Mouse (Mus musculus) kidney, adult 8-10 months (tissue): ENCODE measurements at regions not wholly inside any gene's neighbourhood (a gene's known extent, or its start where the extent isn't known, plus 50 kb on each side); places are given as distances from the start of the nearest gene placed in this dataset.
"Not testable (repeated sequence)": the region's sequence is repeated elsewhere in the genome, so short reads cannot be mapped to it uniquely, and the experiment has no call there.

ENCODE experiments used
- DNase-seq, 2 experiments: peaks; one replicate each; pipeline ENCODE4 v3.0.0; 2022

DNA sequence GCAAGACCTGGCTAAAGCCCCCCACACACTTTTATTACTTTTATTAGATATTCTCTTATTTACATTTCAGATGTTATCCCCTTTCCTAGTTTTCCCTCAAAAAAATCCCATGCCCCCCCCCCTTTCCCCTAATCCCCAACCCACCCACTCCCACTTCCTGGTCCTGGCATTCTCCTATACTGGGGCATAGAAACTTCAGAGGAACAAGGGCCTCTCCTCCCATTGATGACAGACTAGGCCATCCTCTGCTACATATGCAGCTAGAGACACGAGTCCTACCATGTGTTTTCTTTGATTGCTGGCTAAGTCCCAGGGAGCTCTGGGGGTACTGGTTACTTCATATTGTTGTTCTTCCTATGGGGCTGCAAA lies 116.8 kb downstream of the Rfpl4b start:
- DNase-seq: not testable (repeated sequence)

DNA sequence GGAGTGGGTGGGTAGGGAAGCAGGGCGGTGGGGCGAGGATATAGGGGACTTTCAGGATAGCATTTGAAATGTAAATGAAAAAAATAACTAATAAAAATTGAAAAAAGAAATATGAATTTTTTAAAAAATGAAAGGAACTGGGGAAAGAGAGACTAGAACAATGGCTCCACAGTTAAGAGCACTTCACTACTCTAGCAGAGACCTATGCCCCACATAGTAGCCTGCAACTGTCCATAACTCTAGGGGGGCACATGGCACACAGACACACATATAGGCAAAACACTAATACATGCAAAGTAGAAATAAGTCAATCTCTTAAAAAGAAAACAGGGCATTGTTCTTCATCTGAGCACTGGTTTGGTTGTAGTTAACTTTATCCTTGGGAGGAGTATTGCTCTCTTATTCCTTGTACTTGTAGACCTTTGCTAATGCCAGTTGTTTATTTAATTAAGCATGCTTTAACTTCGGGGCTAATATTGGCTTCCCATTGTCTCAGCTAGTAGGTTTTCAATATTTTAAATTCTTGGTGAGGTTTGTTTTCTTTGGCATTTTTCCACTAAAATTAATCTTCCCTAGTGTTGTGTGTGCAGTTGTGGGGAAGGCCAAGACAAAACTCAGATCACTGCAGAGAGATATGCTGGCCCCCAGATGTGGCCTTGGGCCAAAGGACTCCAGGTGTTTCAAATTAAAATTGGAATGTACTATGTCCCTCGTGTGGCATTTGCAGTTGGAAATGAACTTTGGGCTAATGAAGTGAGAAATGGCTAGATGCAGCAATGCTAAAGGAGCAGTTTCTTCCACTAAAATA lies 117.4 kb downstream of the Rfpl4b start:
- DNase-seq: no peak

DNA sequence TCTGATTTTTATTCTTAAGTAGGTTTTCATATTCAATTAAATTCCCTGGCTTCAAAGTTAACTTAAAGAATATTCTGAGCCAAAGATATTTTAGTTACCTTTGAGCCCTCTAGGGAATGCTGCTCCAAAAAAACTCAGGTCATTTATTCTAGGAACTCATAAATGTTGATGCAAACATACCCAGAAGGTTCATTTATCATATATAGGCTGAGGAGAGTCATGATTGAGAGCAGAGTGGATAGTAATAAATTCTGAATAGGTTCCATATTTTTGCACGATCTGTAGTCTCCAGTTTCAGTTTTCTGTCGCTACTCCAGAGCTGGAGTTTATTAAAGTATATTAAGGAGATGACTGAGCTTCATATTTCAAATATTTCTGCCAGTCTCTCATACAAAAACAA lies 144.1 kb downstream of the Rfpl4b start:
- no peak for DNase-seq

DNA sequence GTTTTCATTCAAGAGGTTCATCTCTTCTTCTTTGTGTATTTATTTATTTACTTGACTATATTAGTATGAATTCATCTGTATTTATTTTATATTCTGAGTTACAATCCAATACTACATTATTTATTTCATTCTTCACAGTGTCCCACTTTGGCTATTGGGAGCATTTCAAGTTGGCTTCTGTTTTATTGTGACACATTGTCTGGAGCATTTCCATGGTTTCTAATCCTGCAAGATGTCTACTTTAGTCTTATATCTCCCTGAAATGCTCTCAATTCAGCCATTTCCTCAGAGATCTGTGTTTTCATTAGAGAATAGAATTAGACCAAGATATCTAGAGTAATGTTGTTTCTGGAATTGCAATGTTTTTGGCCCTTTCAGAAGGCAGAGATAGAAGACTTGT lies 153.0 kb downstream of the Rfpl4b start:
- DNase-seq: no peak

DNA sequence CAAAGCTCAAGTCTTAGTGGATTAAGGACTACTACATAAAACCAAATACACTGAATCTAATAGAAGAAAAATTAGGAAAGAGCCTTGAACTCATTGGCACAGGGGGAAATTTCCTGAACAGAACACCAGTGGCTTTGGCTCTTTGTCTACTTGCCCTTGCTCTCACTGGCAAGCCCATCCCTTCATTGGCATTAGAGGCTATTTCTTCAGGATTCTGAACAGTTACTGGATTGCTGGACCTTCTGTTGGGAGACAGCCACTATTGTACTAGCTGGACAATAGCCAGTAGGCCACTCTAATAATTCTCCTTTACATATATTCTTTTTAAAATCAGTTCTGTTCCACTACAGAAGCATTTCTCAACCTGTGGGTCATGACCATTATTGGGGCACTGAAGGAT lies 153.7 kb downstream of the Rfpl4b start:
- no peak for DNase-seq

DNA sequence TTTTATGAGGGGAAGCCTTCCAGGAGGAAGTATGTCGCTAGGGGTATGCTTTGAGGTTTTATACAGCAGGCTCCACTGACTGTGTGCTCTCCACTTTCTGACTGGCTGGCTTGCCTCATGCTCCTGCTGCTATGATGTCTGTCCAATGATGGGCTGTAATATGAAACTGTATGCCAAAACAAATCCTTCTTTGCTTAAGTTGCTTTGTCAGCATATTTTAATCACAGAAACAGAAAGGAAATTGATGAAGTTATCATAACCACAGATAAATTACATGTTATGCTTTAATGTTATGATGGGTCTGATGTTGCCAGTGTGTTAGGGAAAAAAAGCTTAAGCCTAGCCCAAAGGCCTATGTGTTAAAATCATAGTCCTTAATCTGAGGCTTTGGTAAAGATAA lies 185.9 kb downstream of the Rfpl4b start:
- no peak for DNase-seq

DNA sequence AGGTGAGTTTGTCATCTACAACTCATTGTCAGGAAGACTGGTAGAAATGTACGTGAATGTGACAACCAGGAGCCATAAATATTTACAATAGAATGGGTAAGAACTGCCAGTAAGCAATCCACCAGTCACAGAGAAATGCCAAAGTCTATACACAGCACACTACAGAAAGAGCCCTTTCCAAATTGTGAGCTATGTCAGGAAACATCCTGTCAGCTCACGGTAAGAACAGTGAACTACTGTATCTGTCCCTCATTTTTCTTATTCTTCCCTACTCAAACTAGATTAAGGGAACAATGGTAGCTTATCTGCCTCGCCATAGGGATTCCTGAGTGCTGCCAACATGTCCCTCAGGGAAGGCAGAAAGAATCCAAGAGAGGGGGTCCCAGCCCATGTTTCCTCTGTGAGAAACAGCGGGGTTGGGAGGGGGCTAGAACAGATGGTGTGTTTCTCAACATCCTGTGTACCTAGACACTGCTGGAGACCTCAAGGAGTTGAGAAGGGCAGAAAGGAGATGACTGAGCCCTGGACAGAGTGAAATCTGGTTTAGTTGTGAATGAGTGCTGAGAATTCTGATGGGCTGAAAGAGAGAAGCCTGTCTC lies 191.6 kb downstream of the Rfpl4b start:
- no peak for DNase-seq

DNA sequence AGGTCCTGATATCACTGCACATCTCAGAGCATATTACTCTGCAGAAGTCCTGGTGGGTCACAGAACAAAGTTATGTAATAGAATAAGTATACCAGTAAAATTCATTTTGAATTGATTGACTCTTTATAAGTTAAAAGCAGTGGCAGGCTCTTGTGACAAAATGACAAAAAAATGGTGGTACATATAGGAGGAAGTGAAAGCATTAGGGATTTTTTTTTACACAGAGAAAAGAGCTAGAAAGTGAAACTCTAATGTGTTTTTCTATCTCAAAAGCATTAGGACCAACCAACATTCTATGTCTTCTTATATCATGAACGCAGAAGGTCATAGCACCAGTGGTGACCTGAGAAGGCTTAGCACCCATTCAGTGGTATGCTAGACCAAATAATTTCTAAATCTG lies 198.2 kb downstream of the Rfpl4b start:
- no peak for DNase-seq

DNA sequence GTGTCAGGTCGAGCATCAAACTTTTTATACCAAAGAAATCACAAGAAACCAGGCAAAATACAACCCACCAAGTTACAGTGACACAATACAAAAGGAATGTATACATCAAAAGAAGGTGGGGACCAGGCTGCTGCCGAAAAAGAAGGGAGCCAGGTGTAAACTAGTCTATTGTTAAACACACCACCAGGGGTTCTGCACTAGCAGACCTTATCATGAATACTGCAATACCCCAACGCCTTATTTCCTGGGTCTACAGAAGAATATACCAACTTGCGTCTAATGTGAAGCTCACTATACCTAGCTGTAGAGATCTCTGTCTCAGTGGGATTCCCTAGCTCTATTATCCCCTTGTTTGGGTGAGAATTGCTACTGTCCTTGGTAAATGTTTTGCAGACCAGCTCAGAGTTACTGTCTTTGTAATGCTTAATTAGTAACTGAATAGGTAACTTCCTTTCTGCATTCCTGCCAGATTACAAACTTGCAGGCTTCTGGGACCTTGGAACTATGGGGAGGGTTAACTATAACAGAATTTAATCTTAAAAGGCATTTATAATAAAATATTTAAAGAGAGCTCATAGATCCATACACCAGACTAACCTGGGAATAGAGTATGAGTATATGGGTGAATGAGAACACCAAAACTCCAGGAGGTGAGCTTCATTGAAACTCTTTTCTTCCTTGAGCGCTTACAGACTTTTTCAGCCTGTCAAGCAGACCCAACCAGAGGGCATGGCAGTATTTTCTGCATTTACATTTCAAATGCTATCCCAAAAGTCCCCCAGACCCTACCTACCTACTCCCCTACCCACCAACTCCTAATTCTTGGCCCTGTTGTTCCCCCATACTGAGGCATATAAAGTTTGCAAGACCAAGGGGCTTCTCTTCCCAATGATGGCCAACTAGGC lies 211.7 kb downstream of the Rfpl4b start:
- peak in 1 of 2 experiments; percentile 33 for DNase-seq

DNA sequence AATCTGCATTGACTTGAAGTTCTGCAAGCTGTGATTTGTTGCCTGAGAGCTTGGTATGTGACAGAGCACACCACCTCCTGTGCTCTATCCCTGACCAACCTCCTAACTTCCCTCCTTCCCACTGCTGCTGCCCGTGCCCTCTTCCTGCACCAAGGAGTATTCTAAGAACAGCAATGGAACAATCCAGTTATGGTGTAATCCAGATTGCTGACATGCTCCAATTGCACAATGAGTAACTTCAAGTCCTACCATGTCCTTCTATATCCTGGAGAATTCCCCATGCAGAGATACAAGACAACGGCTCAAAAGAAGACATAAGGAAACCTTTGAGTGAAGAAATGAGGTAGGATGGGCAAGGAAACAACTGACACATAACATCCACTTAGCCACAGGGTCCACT lies 235.5 kb downstream of the Rfpl4b start:
- no peak for DNase-seq

DNA sequence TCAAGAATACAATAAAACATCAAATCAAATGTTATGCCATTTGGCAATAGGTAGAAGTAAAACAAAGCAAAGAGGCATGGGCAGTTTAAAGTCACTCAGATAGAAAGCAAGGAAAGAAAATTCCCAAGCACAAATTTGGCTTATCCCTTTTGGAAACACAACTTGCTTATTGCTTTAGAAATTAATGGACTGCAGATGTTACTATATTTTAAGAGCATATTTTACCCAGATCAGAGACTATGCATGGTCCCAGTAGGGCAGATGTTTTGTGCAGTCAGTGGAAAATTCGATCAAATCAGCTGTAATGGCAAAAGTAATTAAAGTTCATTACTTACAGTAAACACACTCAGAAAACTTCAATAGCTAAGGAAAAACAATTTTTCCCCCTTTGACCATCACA lies 245.9 kb downstream of the Rfpl4b start:
- no peak for DNase-seq

DNA sequence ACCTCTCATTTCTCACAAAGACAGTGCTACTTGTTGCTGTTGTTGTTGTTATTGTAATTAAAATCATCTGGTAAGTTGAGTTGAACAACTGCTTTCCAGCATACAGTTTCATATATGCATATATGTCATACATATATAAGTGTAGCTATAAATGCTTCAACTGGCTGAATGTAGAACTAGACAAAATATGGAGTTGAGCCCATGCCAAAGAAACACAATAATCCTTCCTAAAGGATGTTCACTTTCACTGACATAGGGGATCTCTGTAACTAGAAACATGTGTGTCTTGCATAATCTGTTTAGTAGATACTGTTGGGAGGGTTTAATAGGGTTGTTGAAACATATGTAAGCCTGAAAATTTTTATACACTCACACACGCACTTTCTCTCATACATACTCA lies 247.9 kb downstream of the Rfpl4b start:
- no peak for DNase-seq

DNA sequence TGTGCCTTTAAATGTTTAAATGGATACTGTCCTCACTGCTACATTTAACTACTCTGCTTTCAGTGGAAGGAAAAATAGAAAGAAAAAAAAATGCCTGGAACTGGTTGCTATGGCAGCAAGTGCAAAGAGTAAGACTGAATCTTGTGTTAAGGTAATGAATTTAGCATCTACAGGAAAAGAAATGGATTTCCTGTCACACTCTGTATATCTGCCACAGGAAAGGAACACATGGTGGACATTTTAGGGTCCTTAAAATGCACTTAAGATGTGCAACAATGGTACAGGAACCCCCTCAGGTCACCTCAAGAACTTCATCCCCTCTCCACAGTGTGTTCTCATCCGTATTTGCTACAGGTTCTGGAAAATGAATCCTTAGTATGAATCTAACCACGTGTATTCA lies 248.4 kb downstream of the Rfpl4b start:
- no peak for DNase-seq

DNA sequence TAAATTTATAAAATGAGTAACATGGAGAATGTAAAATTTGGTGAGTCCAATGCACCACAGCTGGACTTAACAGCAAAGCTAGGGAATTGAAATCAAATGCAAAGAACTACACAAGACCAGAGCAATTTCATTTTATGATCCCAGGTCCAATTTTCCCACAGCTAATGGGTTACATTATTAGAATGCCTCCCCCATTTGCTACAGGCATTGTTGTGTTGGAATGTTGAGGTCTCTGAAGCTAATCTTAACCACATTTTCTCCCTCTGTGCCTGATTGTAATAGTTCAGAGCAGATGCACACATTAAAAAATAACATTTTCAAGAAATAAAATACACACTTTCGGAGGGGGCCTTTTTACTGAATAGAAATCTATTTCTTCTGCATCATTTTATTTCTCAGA lies 254.3 kb downstream of the Rfpl4b start:
- no peak for DNase-seq

DNA sequence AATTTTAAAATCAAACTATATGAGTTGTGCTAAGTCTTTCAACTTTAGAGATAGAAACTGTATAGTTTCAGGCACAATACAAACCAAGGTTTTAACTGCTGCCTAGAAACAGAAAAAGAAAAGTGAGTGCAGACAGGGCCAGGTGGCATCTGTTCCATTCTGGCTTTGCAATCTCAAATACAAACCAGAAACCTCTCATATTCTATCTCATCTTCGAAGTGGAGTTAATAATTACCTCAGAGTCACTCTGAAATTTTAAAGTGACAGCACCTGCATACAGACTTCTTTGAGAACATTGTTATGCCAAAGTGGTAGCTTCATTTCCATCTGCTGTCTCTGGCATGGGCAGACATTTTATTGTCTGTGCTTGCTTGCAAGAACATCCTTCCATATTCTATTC lies 255.2 kb downstream of the Rfpl4b start:
- no peak for DNase-seq

DNA sequence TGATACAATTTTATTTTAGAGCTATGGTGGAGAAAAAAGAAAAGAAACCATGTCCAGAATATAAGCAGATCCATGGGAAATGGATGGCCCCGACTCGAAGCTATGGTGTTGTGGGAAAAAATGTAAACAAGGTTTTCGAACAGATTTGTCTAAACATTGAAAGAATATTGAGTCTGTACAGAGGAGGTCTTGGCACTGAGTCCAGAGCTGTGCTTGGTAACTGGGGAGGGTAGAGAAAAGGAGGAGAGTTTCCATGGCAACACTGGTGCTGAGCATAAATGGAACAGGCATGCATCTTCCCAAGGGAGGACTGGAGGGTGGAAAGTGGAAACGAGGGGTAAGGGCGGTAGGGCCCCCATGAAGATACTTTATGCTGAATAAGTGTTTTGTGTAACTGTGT lies 266.5 kb downstream of the Rfpl4b start:
- DNase-seq: no peak

DNA sequence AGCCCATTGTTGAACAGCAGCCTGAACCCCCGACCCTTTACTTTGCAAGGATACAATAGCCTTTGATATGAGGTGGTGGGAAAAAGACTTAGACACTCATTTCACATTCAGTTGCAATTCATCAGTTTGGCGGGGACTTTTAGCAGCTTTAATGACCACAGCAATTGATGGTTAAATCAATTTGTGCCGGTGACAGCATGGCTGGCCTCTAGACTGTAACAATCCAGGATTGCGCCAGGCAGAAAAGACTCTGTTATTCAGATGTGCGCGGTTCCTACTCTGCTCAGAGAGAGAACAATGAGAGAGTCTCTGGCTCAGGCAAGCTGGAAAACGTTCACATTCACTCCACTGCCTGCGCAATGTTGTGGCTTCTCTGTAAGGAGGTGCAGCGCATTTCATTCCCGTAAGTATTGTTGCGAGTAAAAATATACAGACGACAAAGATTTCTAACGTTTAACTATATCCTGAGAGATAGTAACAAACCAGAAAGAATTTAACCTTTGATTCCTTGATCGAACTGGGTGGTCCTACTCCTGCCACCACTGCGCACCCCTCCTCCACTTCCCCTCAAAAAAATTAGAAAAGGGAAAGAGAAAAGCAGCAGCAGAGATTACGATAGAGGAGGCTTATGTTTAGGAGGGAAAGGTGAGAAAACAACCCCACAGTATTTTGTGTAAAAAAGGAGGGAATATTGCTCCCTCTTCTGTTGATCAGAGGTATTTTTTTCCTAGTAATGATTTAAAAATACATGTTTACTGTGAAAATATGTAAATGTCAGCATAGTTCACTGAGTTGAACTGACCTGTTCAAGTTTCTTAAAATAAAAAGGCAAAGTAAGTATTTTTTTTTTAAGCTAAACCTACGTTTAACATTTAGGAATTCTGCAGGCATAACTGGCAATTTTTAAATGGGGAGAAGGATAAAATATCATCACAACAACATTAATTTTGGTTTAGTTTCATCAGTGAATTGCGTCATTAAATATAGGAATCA lies 267.6 kb downstream of the Rfpl4b start:
- no peak for DNase-seq

DNA sequence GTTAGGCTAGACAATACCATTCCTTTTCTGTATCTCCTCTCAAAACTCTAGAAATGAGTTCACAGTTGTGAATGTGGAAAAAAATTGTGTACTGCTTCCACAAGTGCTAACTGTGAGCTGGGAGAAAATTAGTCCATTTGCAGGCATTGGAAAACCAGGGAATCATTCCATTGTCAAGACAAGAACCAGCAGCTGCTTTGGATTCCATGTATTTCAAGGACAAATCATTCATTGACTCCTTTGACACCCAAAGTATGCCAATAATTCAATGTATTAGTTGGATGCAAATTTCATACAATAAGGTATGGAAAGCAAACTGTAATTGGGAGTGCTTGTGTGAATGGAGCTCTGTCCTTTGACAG lies 268.3 kb downstream of the Rfpl4b start:
- no peak for DNase-seq

DNA sequence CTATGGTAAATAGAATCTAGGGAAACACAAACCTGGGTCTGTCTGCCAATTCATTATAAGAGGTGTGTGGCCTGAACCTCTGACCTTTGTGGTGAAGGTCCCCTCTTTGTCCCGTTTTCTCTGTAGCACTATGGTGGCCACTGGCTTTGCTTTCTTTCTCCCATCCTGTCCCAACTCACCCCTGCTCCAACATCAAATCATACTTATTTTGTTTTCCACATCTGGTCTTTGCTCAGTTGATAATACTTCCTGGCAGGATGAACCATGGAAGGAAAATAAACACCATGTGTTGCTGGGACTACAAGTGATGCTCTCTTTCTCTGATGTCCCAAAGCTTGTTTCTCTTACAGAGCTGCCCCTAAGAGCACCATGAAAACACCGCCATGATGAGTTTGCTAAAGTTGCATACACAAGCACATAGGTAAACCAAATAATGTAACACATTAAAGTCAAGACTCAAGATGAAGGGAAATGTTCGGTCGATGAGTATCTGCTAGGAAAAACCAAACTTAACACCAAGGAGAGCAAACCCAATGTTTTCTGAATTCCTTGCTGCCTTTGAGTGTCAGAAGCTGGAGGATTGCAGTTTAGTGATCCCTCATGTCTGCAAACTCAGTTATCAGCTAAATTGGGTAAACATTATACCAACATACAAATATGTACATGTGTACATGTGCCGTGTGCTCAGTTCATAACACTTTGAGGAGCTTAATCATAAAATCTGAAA lies 269.1 kb downstream of the Rfpl4b start:
- no peak for DNase-seq

DNA sequence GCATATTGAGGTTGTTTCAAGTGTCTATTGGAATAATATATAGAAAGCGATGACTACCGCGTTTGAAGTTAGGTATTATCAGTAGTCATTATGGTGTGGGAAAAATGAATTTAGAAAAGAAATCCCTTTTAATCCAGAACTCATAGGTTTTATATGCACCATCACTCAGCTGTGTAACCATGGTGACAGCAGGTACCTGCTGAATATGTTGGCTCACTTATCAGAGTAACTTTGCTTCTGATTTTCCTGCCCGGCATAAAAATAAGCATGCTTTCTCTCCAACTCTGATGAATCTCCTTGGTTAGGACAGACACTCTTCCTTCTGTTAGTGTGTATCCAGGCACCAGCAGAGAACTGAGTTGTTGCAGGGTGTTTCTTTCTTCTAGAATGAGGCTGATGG lies 281.5 kb downstream of the Rfpl4b start:
- DNase-seq: no peak

DNA sequence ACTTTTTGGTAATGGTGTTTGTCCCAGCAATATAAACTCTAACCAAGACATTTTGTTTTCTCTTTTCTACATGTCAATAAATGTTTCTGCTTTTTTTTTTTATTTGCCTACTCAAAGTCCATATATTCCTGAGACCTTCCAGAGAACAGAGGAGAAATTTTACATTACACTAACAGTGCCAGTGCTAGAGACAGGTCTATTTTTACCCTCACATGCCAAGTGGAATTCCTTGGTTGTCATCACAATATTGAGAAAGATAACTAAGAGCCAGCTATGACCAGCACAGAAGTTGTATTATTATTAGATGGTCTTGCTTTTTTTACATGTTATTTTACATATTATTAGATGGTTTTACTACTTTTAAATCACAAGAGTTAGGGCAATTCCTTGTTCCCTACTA lies 282.8 kb downstream of the Rfpl4b start:
- DNase-seq: no peak

DNA sequence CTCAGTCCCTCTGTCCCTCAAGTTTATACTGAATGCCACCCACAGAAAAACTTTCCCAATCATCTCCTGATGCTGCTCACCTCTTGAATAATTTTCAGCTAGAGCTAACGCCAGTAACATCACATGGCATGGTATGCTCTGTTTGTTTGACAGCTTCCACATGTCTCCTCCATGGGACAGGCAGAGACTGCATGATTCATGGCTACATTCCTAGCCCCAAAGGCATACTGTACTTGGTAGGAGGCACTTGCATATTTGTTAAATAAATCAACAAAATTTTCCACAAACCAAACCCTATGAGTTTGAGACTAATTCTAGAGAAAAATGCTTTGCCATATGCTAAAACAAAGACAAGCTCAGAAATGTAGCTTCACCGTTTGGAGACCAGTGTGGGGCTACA lies 304.9 kb downstream of the Rfpl4b start:
- DNase-seq: no peak
